Mouse (Mus musculus): ENCODE results near the gene Crim1. TPM values are rescaled to one million over a fixed set of nuclear protein-coding genes. Genes with fewer than 3 reads are reported as not detected.

Crim1 gene
- polyA plus RNA-seq, 1 experiment from 2014 or later = 11.8 TPM

DNA sequence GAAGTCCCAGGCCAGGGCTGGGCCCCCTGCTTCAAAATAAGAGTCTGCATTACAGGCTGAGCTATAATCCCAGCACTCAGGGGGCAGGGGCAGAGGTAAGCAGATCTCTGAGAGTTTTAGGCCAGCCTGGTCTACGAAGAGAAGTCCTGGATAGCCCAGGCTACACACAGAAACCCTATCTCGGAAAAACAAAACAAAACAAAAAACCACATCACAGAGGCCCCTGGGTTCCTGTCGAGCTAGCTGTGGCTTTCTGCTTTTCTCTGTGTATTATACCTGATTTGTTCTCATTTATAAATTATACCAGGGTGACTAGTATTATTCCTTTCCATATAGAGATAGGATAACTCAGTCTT lies 152.4 kb downstream of the Crim1 start:
- H3K4me3 ChIP-seq = no peak overlapping the region
- no peak for ATAC-seq (ENCODE audit: low FRiP score, low read depth)
- H3K36me3 ChIP-seq = peaks cover 11% of the 10 kb centered on the region; the same call in 1 of the 2 replicates
- no peak overlapping the region for H3K4me2 ChIP-seq (replicated peaks)
- no peaks in the 10 kb centered on the region for H3K4me1 ChIP-seq
- no peaks in the 10 kb centered on the region for H3K27me3 ChIP-seq (replicated peaks)
- H3K9ac ChIP-seq = no peak overlapping the region
- no peak overlapping the region for H3K27ac ChIP-seq
- WGBS = 92% methylated on average over 3 of the region's 3 CpGs
- H3K9me3 ChIP-seq = no peaks in the 10 kb centered on the region

DNA sequence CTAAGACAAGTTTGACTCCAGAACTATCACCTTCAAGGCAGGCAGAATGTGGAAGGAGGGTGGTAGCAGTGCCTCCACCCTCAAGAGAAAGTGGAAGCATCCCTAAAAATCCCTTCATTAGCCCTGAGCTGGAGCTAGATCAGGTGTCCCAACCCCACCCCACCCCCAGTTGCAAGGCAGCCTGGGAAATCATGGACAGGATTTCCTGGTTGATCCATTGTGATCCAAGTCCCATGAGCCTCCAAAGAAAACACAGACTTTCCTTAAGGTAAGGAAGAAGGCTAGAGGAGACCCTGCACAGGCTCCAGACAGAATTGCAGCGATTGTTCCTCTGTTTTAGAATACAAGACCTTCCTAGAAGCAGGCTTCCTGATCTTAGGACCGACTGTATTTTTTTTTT lies 154.4 kb downstream of the Crim1 start:
- Histone ChIP-seq H3K4me3 (no peak overlapping the region), H3K36me3 (peaks cover 9% of the 10 kb centered on the region; the same call in 1 of the 2 replicates), H3K4me1 (no peaks in the 10 kb centered on the region), H3K9me3 (no peaks in the 10 kb centered on the region), H3K9ac (no peak overlapping the region), H3K27me3 (replicated peaks) (no peaks in the 10 kb centered on the region), H3K4me2 (replicated peaks) (no peak overlapping the region), H3K27ac (no peak overlapping the region)
- ATAC-seq (ENCODE audit: low FRiP score, low read depth) = no peak
- WGBS = 81% methylated on average over 2 of the region's 2 CpGs

DNA sequence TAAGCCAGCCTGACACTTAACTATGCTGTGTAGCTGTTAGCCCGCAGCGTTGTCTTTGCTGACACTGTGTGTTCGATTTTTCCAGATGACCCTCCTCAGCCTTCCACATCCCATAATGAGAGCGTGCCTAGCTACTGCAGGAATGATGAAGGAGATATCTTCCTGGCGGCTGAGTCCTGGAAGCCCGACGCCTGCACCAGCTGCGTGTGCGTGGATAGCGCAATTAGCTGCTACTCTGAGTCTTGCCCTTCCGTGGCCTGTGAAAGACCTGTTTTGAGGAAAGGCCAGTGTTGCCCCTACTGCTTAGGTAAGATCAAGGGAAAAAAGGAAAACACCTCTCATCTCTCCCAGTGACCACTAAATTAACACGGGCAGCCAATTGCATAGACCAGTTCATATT lies 154.8 kb downstream of the Crim1 start:
- H3K27ac ChIP-seq = no peak overlapping the region
- WGBS = 82% methylated on average over 12 of the region's 12 CpGs
- no peak overlapping the region for H3K4me3 ChIP-seq
- no peak for ATAC-seq (ENCODE audit: low FRiP score, low read depth)
- H3K4me1 ChIP-seq = no peaks in the 10 kb centered on the region
- no peaks in the 10 kb centered on the region for H3K9me3 ChIP-seq
- H3K4me2 ChIP-seq (replicated peaks) = no peak overlapping the region
- H3K27me3 ChIP-seq (replicated peaks) = no peaks in the 10 kb centered on the region
- H3K9ac ChIP-seq = no peak overlapping the region
- peaks cover 7% of the 10 kb centered on the region; the same call in 1 of the 2 replicates for H3K36me3 ChIP-seq

DNA sequence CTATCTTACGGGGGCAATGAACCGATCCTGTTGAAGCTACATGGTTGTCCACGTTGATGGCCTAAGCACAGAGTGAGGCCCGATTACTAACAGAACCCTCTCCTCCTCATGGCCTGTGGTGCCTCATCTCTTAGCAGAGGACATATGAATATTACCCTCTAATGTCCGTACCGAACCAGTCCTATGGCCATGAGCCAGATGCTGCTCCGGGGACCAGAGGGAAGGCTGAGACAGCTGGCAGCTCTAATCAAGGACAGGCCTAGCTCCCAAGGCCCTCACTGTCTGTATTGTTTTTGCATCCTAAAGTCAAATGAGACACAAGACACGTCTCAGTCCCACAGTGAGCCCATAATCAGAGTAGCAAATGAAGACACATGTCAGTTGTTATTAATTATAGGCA lies 155.6 kb downstream of the Crim1 start:
- WGBS = 85% methylated on average over 8 of the region's 8 CpGs
- Histone ChIP-seq H3K9me3 (no peaks in the 10 kb centered on the region), H3K4me1 (no peaks in the 10 kb centered on the region), H3K9ac (no peak overlapping the region), H3K4me2 (replicated peaks) (no peak overlapping the region), H3K27ac (no peak overlapping the region), H3K4me3 (no peak overlapping the region), H3K36me3 (peaks cover 5% of the 10 kb centered on the region; the same call in 1 of the 2 replicates), H3K27me3 (replicated peaks) (no peaks in the 10 kb centered on the region)
- no peak for ATAC-seq (ENCODE audit: low FRiP score, low read depth)

DNA sequence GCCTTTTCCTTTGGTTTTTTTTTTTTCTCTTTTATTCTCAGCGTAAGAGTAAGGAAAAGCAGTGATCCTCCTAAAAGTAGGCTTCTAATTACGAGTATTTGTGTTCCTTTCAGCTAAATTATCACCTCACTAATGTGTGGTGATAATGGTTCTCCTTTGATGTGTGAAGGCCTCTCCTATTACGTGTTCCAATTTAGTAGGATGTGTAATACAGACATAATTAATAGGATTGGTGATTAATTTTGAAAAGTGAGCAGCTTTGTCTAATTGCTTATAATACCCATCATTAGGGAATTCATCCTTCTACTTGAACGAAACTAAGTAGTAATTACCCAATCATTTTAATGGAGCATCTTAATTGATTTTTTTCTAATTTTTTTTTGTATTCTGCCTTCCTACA lies 157.7 kb downstream of the Crim1 start:
- H3K27ac ChIP-seq = no peak overlapping the region
- no peak overlapping the region for H3K9ac ChIP-seq
- WGBS = 72% methylated on average over 4 of the region's 4 CpGs
- H3K27me3 ChIP-seq (replicated peaks) = no peaks in the 10 kb centered on the region
- H3K4me3 ChIP-seq = no peak overlapping the region
- H3K4me2 ChIP-seq (replicated peaks) = no peak overlapping the region
- no peak for ATAC-seq (ENCODE audit: low FRiP score, low read depth)
- peaks cover 2% of the 10 kb centered on the region; the same call in 1 of the 2 replicates for H3K36me3 ChIP-seq
- H3K4me1 ChIP-seq = no peaks in the 10 kb centered on the region
- no peaks in the 10 kb centered on the region for H3K9me3 ChIP-seq

DNA sequence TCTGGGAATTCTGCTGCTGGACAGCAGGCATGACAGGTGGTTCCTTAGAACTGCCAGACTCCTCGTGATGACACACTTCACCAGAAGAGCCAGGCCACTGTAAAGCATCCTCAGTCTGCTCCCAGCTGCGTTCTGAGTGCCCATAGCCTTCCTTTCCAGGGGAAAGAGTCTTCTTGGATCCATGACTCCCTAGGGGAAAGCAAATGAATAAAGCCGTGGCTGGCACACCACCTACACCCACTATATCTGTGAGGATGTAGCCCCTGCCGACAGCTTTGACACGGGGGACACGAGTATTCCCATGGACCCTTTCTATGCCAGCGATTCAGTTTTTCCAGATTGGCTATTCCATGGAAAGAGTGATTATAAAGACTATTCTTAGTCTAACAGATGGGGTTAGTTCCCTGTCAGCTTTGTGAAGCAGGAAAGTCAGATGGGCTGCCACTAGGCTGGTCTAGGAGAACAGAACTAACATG lies 158.2 kb downstream of the Crim1 start:
- no peaks in the 10 kb centered on the region for H3K27me3 ChIP-seq (replicated peaks)
- H3K4me2 ChIP-seq (replicated peaks) = no peak overlapping the region
- WGBS = 69% methylated on average over 7 of the region's 7 CpGs
- no peaks in the 10 kb centered on the region for H3K9me3 ChIP-seq
- no peaks in the 10 kb centered on the region for H3K4me1 ChIP-seq
- H3K27ac ChIP-seq = no peak overlapping the region
- peaks cover 2% of the 10 kb centered on the region; the same call in 1 of the 2 replicates for H3K36me3 ChIP-seq
- no peak overlapping the region for H3K4me3 ChIP-seq
- H3K9ac ChIP-seq = no peak overlapping the region
- ATAC-seq (ENCODE audit: low FRiP score, low read depth) = no peak

DNA sequence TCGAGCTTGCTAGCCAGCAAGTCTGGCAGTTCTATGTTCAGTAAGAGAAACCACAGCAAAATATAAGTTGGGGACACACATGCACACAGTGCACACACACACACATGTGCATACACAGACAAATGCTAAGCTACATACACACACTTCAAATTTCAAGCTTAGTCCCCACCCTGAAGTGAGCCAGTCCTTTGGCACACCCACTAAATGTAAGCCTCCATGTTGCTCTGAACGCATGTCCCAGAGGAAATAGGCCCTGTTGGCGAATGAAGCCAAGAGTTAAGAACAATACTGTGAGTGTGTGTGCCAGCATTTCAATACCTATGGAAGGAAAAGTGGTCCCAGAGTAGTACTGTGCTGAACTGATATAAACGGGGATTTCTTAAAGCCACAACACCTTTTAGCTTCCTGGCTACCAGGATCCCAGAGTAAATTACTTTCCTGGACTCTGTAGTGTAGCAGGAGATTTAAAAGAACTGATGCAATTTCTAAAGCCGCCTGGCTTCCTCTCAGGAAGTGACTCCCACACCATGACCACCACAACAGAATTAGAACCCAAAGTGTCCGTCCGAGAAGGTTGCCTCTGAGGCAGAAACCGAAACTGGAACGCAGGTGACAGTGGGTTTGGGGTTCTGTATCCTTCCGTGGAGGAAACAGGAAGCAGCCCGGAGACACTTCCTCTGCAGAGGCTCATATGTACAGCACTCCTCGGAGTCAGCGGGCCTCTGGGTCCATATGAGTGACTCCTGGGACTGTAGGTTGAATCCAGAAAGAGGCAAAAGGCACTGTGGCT lies 162.1 kb downstream of the Crim1 start:
- Histone ChIP-seq H3K36me3 (no peaks in the 10 kb centered on the region), H3K4me3 (no peak overlapping the region), H3K27ac (no peak overlapping the region), H3K9me3 (no peaks in the 10 kb centered on the region), H3K4me2 (replicated peaks) (no peak overlapping the region), H3K27me3 (replicated peaks) (no peaks in the 10 kb centered on the region), H3K9ac (no peak overlapping the region), H3K4me1 (no peaks in the 10 kb centered on the region)
- ATAC-seq (ENCODE audit: low FRiP score, low read depth) = no peak
- 88% methylated on average over 13 of the region's 13 CpGs for WGBS

DNA sequence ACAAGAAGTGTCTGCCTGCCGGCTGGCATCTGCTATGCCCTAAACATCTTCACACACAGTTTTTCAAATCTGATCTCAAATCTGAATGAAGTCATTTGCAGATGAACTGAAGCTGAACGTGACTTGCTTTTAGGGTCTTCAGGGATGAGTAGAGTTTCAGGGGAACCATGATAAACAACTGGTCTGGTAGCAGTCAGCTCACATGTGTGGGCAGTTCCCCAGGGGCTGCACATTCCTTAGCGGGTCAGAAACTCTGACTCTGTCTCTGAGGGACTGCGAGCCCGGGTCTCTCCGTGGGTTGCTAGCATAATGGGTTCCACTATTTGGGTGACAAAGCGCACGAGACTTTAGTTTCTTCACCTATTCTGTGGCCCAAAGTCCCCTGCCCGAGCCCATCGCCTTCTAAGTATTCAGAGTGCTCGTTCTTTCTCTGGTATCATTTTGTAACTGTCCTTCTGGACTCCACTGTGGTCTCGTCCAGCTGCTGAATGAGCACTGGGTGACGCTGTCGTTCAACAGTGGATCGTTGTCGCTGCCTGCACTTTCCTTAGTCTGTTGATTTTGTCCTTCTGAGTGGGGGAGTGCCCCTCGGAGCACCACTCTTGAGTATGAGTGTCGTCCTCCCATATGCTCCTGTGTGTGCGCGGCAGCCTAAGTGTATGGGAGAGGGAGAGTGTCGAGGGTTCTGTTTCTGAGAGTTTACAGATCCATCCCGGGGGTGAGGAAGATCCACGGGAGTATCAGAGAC lies 164.7 kb downstream of the Crim1 start:
- no peak overlapping the region for H3K9ac ChIP-seq
- no peak overlapping the region for H3K4me3 ChIP-seq
- no peak overlapping the region for H3K4me2 ChIP-seq (replicated peaks)
- H3K36me3 ChIP-seq = peaks cover 18% of the 10 kb centered on the region
- no peaks in the 10 kb centered on the region for H3K9me3 ChIP-seq
- no peaks in the 10 kb centered on the region for H3K27me3 ChIP-seq (replicated peaks)
- H3K27ac ChIP-seq = no peak overlapping the region
- no peak for ATAC-seq (ENCODE audit: low FRiP score, low read depth)
- H3K4me1 ChIP-seq = no peaks in the 10 kb centered on the region
- WGBS = 90% methylated on average over 23 of the region's 23 CpGs

DNA sequence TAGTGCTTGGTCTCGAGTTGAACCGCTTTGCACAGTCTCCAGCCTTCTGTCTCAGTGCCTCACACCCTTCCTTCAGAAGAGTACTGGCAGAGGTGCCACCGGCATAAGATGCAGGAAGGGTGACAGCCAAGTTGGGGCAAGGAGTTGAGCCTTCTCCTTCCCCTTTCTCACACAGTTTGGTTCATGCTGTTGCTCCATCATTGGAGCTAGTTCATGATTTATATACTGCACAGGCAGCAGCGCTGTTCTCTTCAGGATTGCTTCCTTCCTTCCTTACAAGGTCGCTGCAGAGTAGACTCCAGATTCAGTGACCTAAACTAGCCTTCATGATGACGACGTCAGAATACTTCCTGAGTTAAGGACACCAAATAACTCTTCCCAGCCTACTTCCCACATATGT lies 166.0 kb downstream of the Crim1 start:
- Histone ChIP-seq H3K4me2 (replicated peaks) (no peak overlapping the region), H3K27me3 (replicated peaks) (no peaks in the 10 kb centered on the region), H3K9ac (no peak overlapping the region), H3K27ac (no peak overlapping the region), H3K4me3 (no peak overlapping the region), H3K4me1 (no peaks in the 10 kb centered on the region), H3K36me3 (peaks cover 22% of the 10 kb centered on the region), H3K9me3 (no peaks in the 10 kb centered on the region)
- no peak for ATAC-seq (ENCODE audit: low FRiP score, low read depth)
- 83% methylated on average over 7 of the region's 7 CpGs for WGBS

DNA sequence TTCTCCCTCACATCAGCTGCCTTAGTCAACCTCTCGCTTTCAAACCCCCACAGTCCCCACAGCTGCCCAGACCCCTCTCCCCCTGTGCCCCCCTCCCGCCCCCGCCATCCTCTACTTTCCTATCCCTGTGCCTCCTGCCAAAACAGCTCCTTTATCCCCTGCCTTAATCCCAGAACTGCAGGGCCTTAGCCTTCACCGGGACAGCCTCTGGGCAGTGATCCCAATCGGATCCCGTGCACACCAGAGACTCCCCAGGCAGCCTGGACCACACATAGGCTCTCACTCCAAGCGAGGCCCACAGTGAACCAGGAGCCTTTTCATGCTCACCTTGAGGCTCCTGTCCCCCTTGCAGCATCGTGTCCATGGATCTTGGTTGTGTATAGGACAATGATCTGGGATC lies 168.4 kb downstream of the Crim1 start:
- Histone ChIP-seq H3K27me3 (replicated peaks) (no peaks in the 10 kb centered on the region), H3K4me3 (no peak overlapping the region), H3K36me3 (peaks cover 30% of the 10 kb centered on the region), H3K27ac (no peak overlapping the region), H3K9ac (no peak overlapping the region), H3K4me1 (no peaks in the 10 kb centered on the region), H3K4me2 (replicated peaks) (no peak overlapping the region), H3K9me3 (no peaks in the 10 kb centered on the region)
- ATAC-seq (ENCODE audit: low FRiP score, low read depth) = no peak
- 88% methylated on average over 8 of the region's 8 CpGs for WGBS

DNA sequence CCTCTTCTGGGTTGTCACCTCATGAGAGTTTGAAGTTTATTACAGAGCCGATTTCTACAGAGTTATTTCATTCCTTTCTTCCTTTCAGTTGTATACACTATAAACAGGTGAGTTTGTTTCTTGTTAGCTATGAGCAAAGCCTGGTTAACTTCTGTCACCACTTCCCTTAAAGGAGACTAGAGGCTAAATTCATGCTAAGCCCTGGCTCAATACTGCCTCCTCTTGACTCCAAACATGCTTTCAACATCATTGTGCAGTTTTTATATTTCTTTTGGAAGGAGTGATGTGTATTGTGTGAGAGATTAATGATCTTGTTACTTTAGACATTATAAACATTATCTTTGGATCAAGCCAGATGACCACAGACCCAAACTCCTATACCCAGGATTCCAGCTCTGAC lies 170.4 kb downstream of the Crim1 start:
- H3K9ac ChIP-seq = no peak overlapping the region
- ATAC-seq (ENCODE audit: low FRiP score, low read depth) = no peak
- 95% methylated on average over 1 of the region's 1 CpGs for WGBS

DNA sequence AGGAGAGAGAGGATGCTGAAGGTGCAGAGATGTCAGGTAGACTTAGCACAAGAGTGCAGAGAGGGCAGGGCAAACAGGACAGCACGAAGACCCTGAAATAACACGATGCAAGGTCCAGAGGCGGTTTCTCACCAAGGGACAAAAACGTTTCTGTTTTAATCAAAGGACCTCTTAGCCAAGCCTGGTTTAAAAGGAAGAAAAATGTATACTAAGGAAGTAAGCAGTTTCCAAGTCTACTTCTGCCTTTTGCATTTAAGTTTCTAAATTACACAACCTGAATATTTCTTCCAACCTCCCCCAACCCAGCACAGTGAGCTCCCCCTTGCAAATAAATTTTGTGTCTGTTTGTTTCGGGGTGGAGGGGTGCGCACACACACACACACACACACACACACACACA lies 173.1 kb downstream of the Crim1 start:
- H3K4me1 ChIP-seq = no peaks in the 10 kb centered on the region
- 93% methylated on average over 6 of the region's 6 CpGs for WGBS
- ATAC-seq (ENCODE audit: low FRiP score, low read depth) = no peak
- H3K27ac ChIP-seq = no peak overlapping the region
- H3K4me3 ChIP-seq = no peak overlapping the region
- no peaks in the 10 kb centered on the region for H3K27me3 ChIP-seq (replicated peaks)
- H3K36me3 ChIP-seq = peaks cover 42% of the 10 kb centered on the region
- no peaks in the 10 kb centered on the region for H3K9me3 ChIP-seq
- H3K9ac ChIP-seq = no peak overlapping the region
- H3K4me2 ChIP-seq (replicated peaks) = no peak overlapping the region

More for the DNA sequence above, 170.4 kb downstream of the Crim1 start:
- Histone ChIP-seq H3K27me3 (replicated peaks) (no peaks in the 10 kb centered on the region), H3K36me3 (peaks cover 43% of the 10 kb centered on the region), H3K4me2 (replicated peaks) (no peak overlapping the region), H3K27ac (no peak overlapping the region), H3K9me3 (no peaks in the 10 kb centered on the region), H3K4me1 (no peaks in the 10 kb centered on the region), H3K4me3 (no peak overlapping the region)
